Mouse (Mus musculus): ENCODE results near the gene 1810010H24Rik. TPM values are rescaled to one million over a fixed set of nuclear protein-coding genes. Genes with fewer than 3 reads are reported as not detected.
"Not testable (repeated sequence)": the region's sequence is repeated elsewhere in the genome, so short reads cannot be mapped to it uniquely, and the experiment has no call there.

The 1810010H24Rik gene
- polyA plus RNA-seq (2015; fragmentation: Nextera tagmentation; extraction: Ambion mirVana) = 8.8 and 10.0 TPM in 2 replicates

- Histone ChIP-seq H3K4me1 (peaks cover 45% of the 10 kb centered on the region), H3K9me3 (no peaks in the 10 kb centered on the region), H3K4me2 (peak within 1 kb of the TSS; percentile 94), H3K4me3 (peak within 1 kb of the TSS; percentile 62), H3K36me3 (no peaks in the 10 kb centered on the region), H3K27me3 (no peaks in the 10 kb centered on the region), H3K27ac (peak within 1 kb of the TSS; percentile 94), H3K9ac (peak within 1 kb of the TSS; percentile 58)
- under 1% methylated on average over 45 of the region's 45 CpGs for WGBS
- peak; percentile 30; the same call in 1 of the 2 replicates for ATAC-seq (ENCODE audit: borderline replicate concordance, extremely low read depth, low FRiP score, low TSS enrichment)
These were observed at the start of gene 1810010H24Rik for GRCm38 (mm10) chr11:107025411-107026321. Gene 1810010H24Rik, plus strand, starts transcription at chr11:107025681.

GRCm38 (mm10) chr11:106976194-106976593 lies 49.3 kb upstream of the 1810010H24Rik start:
- peak; percentile 86 for ATAC-seq (ENCODE audit: borderline replicate concordance, extremely low read depth, low FRiP score, low TSS enrichment)
- no peak overlapping the region for H3K9ac ChIP-seq

GRCm38 (mm10) chr11:106980455-106980854 lies 45.0 kb upstream of the 1810010H24Rik start:
- Histone ChIP-seq H3K4me2 (no peak overlapping the region), H3K27ac (no peak overlapping the region), H3K9ac (no peak overlapping the region), H3K4me3 (no peak overlapping the region), H3K27me3 (no peaks in the 10 kb centered on the region), H3K36me3 (peaks cover 4% of the 10 kb centered on the region; the same call in 1 of the 2 replicates), H3K4me1 (peaks cover 30% of the 10 kb centered on the region), H3K9me3 (no peaks in the 10 kb centered on the region)
- no peak for ATAC-seq (ENCODE audit: borderline replicate concordance, extremely low read depth, low FRiP score, low TSS enrichment)
- 21% methylated on average over 7 of the region's 7 CpGs for WGBS

More at GRCm38 (mm10) chr11:106976194-106976593, 49.3 kb upstream of the 1810010H24Rik start:
- Histone ChIP-seq H3K4me1 (peaks cover 22% of the 10 kb centered on the region), H3K9me3 (no peaks in the 10 kb centered on the region), H3K4me3 (no peak overlapping the region), H3K27me3 (no peaks in the 10 kb centered on the region), H3K36me3 (no peaks in the 10 kb centered on the region), H3K27ac (peak overlapping the region; percentile 88), H3K4me2 (no peak overlapping the region)
- WGBS = 44% methylated on average over 8 of the region's 8 CpGs

- no peak for ATAC-seq (ENCODE audit: borderline replicate concordance, extremely low read depth, low FRiP score, low TSS enrichment)
- Histone ChIP-seq H3K4me2 (no peak overlapping the region), H3K4me1 (peaks cover 22% of the 10 kb centered on the region), H3K4me3 (no peak overlapping the region), H3K36me3 (peaks cover 7% of the 10 kb centered on the region; the same call in 1 of the 2 replicates), H3K9me3 (no peaks in the 10 kb centered on the region), H3K27me3 (no peaks in the 10 kb centered on the region), H3K9ac (no peak overlapping the region), H3K27ac (no peak overlapping the region)
- 45% methylated on average over 1 of the region's 1 CpGs for WGBS
These were observed 43.7 kb upstream of the 1810010H24Rik start for GRCm38 (mm10) chr11:106981787-106982186.

GRCm38 (mm10) chr11:106982351-106982750 lies 43.1 kb upstream of the 1810010H24Rik start:
- Histone ChIP-seq H3K4me2 (no peak overlapping the region), H3K4me3 (no peak overlapping the region), H3K9ac (no peak overlapping the region), H3K27me3 (no peaks in the 10 kb centered on the region), H3K9me3 (no peaks in the 10 kb centered on the region), H3K4me1 (peaks cover 20% of the 10 kb centered on the region), H3K36me3 (peaks cover 13% of the 10 kb centered on the region), H3K27ac (no peak overlapping the region)
- ATAC-seq (ENCODE audit: borderline replicate concordance, extremely low read depth, low FRiP score, low TSS enrichment) = no peak
- 19% methylated on average over 5 of the region's 5 CpGs for WGBS

GRCm38 (mm10) chr11:106985979-106986604 lies 39.4 kb upstream of the 1810010H24Rik start:
- not testable (repeated sequence) for H3K9ac ChIP-seq, H3K4me2 ChIP-seq, H3K27me3 ChIP-seq, H3K9me3 ChIP-seq, H3K4me3 ChIP-seq
- Histone ChIP-seq H3K4me1 (peaks cover 20% of the 10 kb centered on the region), H3K36me3 (peaks cover 44% of the 10 kb centered on the region), H3K27ac (peak overlapping the region; percentile 61)
- ATAC-seq (ENCODE audit: borderline replicate concordance, extremely low read depth, low FRiP score, low TSS enrichment) = peak; percentile 86
- WGBS = 68% methylated on average over 9 of the region's 9 CpGs

GRCm38 (mm10) chr11:106987384-106987783 lies 38.1 kb upstream of the 1810010H24Rik start:
- H3K36me3 ChIP-seq = peaks cover 50% of the 10 kb centered on the region
- no peak overlapping the region; the same call in 1 of the 2 replicates for H3K27ac ChIP-seq
- no peaks in the 10 kb centered on the region for H3K27me3 ChIP-seq

GRCm38 (mm10) chr11:106994246-106995085 lies 31.0 kb upstream of the 1810010H24Rik start:
- ATAC-seq (ENCODE audit: borderline replicate concordance, extremely low read depth, low FRiP score, low TSS enrichment) = no peak
- Histone ChIP-seq H3K4me2 (no peak overlapping the region), H3K9me3 (no peaks in the 10 kb centered on the region), H3K27ac (no peak overlapping the region), H3K9ac (no peak overlapping the region), H3K4me1 (peaks cover 33% of the 10 kb centered on the region), H3K36me3 (peaks cover 61% of the 10 kb centered on the region), H3K27me3 (no peaks in the 10 kb centered on the region), H3K4me3 (no peak overlapping the region)
- WGBS = 46% methylated on average over 3 of the region's 3 CpGs

More at GRCm38 (mm10) chr11:106987384-106987783, 38.1 kb upstream of the 1810010H24Rik start:
- no peak overlapping the region for H3K4me2 ChIP-seq
- no peak overlapping the region for H3K9ac ChIP-seq
- ATAC-seq (ENCODE audit: borderline replicate concordance, extremely low read depth, low FRiP score, low TSS enrichment) = no peak
- no peaks in the 10 kb centered on the region for H3K9me3 ChIP-seq
- WGBS = 87% methylated on average over 2 of the region's 2 CpGs
- peaks cover 16% of the 10 kb centered on the region for H3K4me1 ChIP-seq
- H3K4me3 ChIP-seq = no peak overlapping the region

- H3K27ac ChIP-seq; ATAC-seq (ENCODE audit: borderline replicate concordance, extremely low read depth, low FRiP score, low TSS enrichment); H3K9me3 ChIP-seq; H3K9ac ChIP-seq; H3K27me3 ChIP-seq: not testable (repeated sequence)
- Histone ChIP-seq H3K4me2 (peak overlapping the region; percentile 58), H3K4me1 (peaks cover 33% of the 10 kb centered on the region), H3K36me3 (peaks cover 44% of the 10 kb centered on the region), H3K4me3 (peak overlapping the region; percentile 99; the same call in 1 of the 2 replicates)
- WGBS = 88% methylated on average over 7 of the region's 7 CpGs
These were observed 29.0 kb upstream of the 1810010H24Rik start for GRCm38 (mm10) chr11:106996492-106996891.

- Histone ChIP-seq H3K4me1 (peaks cover 33% of the 10 kb centered on the region), H3K4me3 (peak overlapping the region; percentile 99), H3K9me3 (no peaks in the 10 kb centered on the region), H3K27ac (no peak overlapping the region), H3K4me2 (peak overlapping the region; percentile 58), H3K9ac (peak overlapping the region; percentile 85), H3K36me3 (peaks cover 38% of the 10 kb centered on the region), H3K27me3 (no peaks in the 10 kb centered on the region)
- 9% methylated on average over 5 of the region's 5 CpGs for WGBS
- ATAC-seq (ENCODE audit: borderline replicate concordance, extremely low read depth, low FRiP score, low TSS enrichment) = no peak
These were observed 27.5 kb upstream of the 1810010H24Rik start for GRCm38 (mm10) chr11:106997976-106998375.

GRCm38 (mm10) chr11:106998651-106999150 lies 26.8 kb upstream of the 1810010H24Rik start:
- H3K4me3 ChIP-seq = peak overlapping the region; percentile 99
- ATAC-seq (ENCODE audit: borderline replicate concordance, extremely low read depth, low FRiP score, low TSS enrichment) = peak; percentile 11; the same call in 1 of the 2 replicates
- 0% methylated on average over 26 of the region's 26 CpGs for WGBS

More at GRCm38 (mm10) chr11:106998651-106999150, 26.8 kb upstream of the 1810010H24Rik start:
- Histone ChIP-seq H3K4me2 (peak overlapping the region; percentile 58), H3K27me3 (no peaks in the 10 kb centered on the region), H3K9me3 (no peaks in the 10 kb centered on the region), H3K9ac (peak overlapping the region; percentile 85), H3K36me3 (peaks cover 32% of the 10 kb centered on the region), H3K4me1 (peaks cover 33% of the 10 kb centered on the region), H3K27ac (peak overlapping the region; percentile 95)
